Mouse (Mus musculus): ENCODE data around the gene Ptdss2. TPM values are rescaled to one million over a fixed set of nuclear protein-coding genes. Genes with fewer than 3 reads are reported as not detected.

The Ptdss2 gene
- polyA plus RNA-seq, 2 experiments, result 72.8 to 111 TPM

DNA sequence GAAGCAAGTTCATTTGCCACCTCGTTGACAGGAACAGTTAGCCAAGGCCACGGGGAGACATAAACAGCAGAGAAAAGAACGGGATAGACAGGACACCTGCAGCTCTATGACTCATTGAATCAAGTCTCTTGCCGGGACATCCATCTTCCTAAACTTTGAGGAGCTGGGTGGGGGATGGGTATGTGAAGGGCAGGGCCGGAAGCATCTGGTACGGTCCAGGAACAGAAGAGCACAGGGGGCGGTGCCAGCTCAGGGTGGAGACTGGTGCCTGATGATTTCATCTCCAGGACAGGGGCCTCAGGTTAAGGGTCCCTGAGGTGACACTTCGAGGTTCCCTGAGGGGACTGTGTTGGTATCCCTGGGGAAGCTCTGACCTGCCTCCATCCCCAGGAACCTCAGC is 34.3 kb upstream of the Ptdss2 start:
- Histone ChIP-seq H3K4me1 (replicated peaks; ENCODE audit: control insufficient read depth in 2 of 2, insufficient read depth in 2 of 2, low read length in 1 of 2) (peaks cover 7% of the 10 kb centered on the region in 2 experiments; a peak in 3 of 4 replicates), H3K27me3 (ENCODE audit: control insufficient read depth, insufficient read depth, low read length) (peaks cover 25% of the 10 kb centered on the region), H3K9ac (replicated peaks) (no peak overlapping the region), H3K4me2 (ENCODE audit: low read depth) (no peak overlapping the region), H3K36me3 (replicated peaks; ENCODE audit: control insufficient read depth, insufficient read depth, low read depth) (no peaks in the 10 kb centered on the region), H3K4me3 (ENCODE audit: insufficient read depth in 1 of 2, low read depth in 2 of 2, low read length in 2 of 2) (no peak overlapping the region), H3K27ac (no peak overlapping the region), H3K9me3 (ENCODE audit: control insufficient read depth, low read length) (no peaks in the 10 kb centered on the region)
- 16% methylated on average over 8 of the region's 8 CpGs for WGBS (ENCODE audit: insufficient replicate concordance)
- DNase-seq (ENCODE audit: low read depth in 3 of 3, low spot score in 3 of 3) (no peak), ATAC-seq (ENCODE audit: insufficient read depth) (no peak)
- no peak for TF ChIP-seq CTCF (IDR thresholded peaks at IDR 0.05; ENCODE audit: low read depth)
- TF ChIP-seq EP300 (IDR thresholded peaks at IDR 0.05; ENCODE audit: low read depth), result no peak

DNA sequence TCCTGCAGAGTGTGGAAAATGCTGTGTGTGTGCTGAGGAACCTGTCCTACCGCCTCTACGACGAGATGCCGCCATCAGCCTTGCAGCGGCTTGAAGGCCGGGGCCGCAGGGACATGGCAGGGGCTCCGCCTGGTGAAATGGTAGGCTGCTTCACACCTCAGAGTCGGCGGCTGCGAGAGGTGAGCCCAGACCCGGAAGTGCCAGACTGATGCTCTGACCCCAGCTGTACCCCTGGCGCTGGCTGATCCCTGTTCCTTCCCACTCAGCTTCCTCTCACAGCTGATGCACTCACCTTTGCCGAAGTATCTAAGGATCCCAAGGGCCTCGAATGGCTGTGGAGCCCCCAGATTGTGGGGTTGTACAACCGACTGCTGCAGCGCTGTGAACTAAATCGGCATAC is 33.7 kb upstream of the Ptdss2 start:
- H3K4me1 ChIP-seq (replicated peaks; ENCODE audit: control insufficient read depth in 2 of 2, insufficient read depth in 2 of 2, low read length in 1 of 2), result peaks cover 8 to 10% of the 10 kb centered on the region in 2 experiments; a peak in 3 of 4 replicates
- DNase-seq (ENCODE audit: low read depth in 3 of 3, low spot score in 3 of 3) (no peak), ATAC-seq (ENCODE audit: insufficient read depth) (no peak)
- TF ChIP-seq EP300 (IDR thresholded peaks at IDR 0.05; ENCODE audit: low read depth) (no peak), CTCF (IDR thresholded peaks at IDR 0.05; ENCODE audit: low read depth) (no peak)
- H3K36me3 ChIP-seq (replicated peaks; ENCODE audit: control insufficient read depth, insufficient read depth, low read depth), result no peaks in the 10 kb centered on the region
- WGBS (ENCODE audit: insufficient replicate concordance), result 9% methylated on average over 18 of the region's 18 CpGs
- no peak overlapping the region for H3K4me2 ChIP-seq (ENCODE audit: low read depth)
- H3K9ac ChIP-seq (replicated peaks), result no peak overlapping the region
- no peak overlapping the region for H3K4me3 ChIP-seq (ENCODE audit: insufficient read depth in 1 of 2, low read depth in 2 of 2, low read length in 2 of 2)
- H3K27me3 ChIP-seq (ENCODE audit: control insufficient read depth, insufficient read depth, low read length), result peaks cover 25% of the 10 kb centered on the region
- H3K9me3 ChIP-seq (ENCODE audit: control insufficient read depth, low read length), result no peaks in the 10 kb centered on the region
- no peak overlapping the region for H3K27ac ChIP-seq

DNA sequence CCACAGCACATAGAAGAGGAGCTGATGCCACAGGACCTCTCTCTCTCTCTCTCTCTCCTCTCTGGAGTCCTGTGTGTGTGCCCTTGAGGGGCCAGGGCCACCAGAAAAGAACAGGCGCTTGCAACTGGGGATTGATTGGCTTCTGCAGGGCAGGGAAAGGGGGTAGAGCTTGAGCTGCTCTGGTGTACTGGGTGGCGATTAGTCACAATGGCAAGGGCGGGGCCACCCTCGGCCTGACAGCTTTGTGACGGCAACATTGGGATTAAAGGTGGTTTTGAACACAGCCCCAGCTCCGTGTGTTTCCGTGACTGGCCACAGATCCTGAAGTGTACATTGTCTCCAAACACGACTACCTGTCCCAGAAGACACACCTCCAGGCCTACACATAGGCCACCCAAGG is 32.0 kb upstream of the Ptdss2 start:
- H3K9ac ChIP-seq (replicated peaks), result no peak overlapping the region
- H3K27ac ChIP-seq, result no peak overlapping the region
- H3K36me3 ChIP-seq (replicated peaks; ENCODE audit: control insufficient read depth, insufficient read depth, low read depth), result no peaks in the 10 kb centered on the region
- no peak overlapping the region for H3K4me2 ChIP-seq (ENCODE audit: low read depth)
- DNase-seq (ENCODE audit: low read depth in 3 of 3, low spot score in 3 of 3) (no peak), ATAC-seq (ENCODE audit: insufficient read depth) (no peak)
- 60% methylated on average over 8 of the region's 8 CpGs for WGBS (ENCODE audit: insufficient replicate concordance)
- TF ChIP-seq CTCF (IDR thresholded peaks at IDR 0.05; ENCODE audit: low read depth) (no peak), EP300 (IDR thresholded peaks at IDR 0.05; ENCODE audit: low read depth) (no peak)
- H3K4me3 ChIP-seq (ENCODE audit: insufficient read depth in 1 of 2, low read depth in 2 of 2, low read length in 2 of 2), result no peak overlapping the region
- no peaks in the 10 kb centered on the region for H3K9me3 ChIP-seq (ENCODE audit: control insufficient read depth, low read length)
- H3K27me3 ChIP-seq (ENCODE audit: control insufficient read depth, insufficient read depth, low read length), result peaks cover 25% of the 10 kb centered on the region
- peaks cover 8 to 10% of the 10 kb centered on the region in 2 experiments; a peak in 3 of 4 replicates for H3K4me1 ChIP-seq (replicated peaks; ENCODE audit: control insufficient read depth in 2 of 2, insufficient read depth in 2 of 2, low read length in 1 of 2)

- Histone ChIP-seq H3K36me3 (replicated peaks; ENCODE audit: control insufficient read depth, insufficient read depth, low read depth) (no peaks in the 10 kb centered on the region), H3K27ac (no peak overlapping the region), H3K4me1 (replicated peaks; ENCODE audit: control insufficient read depth in 2 of 2, insufficient read depth in 2 of 2, low read length in 1 of 2) (peaks cover 17 to 26% of the 10 kb centered on the region in 2 experiments), H3K4me2 (ENCODE audit: low read depth) (peak overlapping the region; percentile 61), H3K4me3 (ENCODE audit: insufficient read depth in 1 of 2, low read depth in 2 of 2, low read length in 2 of 2) (0 out of 4 replicates have a peak overlapping the region, but pooled peaks of 1 of the 2 experiments have one; percentile 2), H3K27me3 (ENCODE audit: control insufficient read depth, insufficient read depth, low read length) (peaks cover 25% of the 10 kb centered on the region), H3K9me3 (ENCODE audit: control insufficient read depth, low read length) (no peaks in the 10 kb centered on the region), H3K9ac (replicated peaks) (no peak overlapping the region)
- peak; percentile 80 to 88 (median 81) for DNase-seq (ENCODE audit: low read depth in 3 of 3, low spot score in 3 of 3)
- TF ChIP-seq CTCF (IDR thresholded peaks at IDR 0.05; ENCODE audit: low read depth), result peak; percentile 99
- no peak for TF ChIP-seq EP300 (IDR thresholded peaks at IDR 0.05; ENCODE audit: low read depth)
- 15% methylated on average over 37 of the region's 37 CpGs for WGBS (ENCODE audit: insufficient replicate concordance)
- ATAC-seq (ENCODE audit: insufficient read depth), result peak; percentile 88
Measured at GRCm38 (mm10) chr7:141092051-141092735, 30.0 kb upstream of the Ptdss2 start.

DNA sequence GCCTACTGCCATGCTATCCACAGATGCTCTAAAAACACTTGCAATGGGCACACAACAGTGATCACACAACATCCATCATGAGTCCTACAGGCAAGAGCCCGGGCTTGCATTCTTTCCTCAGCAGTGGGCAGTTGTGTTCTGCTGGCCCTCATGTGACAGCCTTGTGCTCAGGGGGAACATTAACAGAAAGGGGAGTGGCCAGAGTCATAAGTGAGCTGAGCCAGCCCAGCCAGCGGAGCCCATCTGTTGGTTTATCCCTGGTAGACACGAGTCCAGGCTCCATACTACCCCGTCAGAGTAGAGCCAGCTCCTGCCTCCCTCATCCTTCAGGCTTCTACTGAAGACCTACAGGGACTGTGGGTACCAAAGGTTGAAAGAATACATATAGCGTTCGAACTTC is 28.2 kb upstream of the Ptdss2 start:
- Histone ChIP-seq H3K4me3 (ENCODE audit: insufficient read depth in 1 of 2, low read depth in 2 of 2, low read length in 2 of 2) (no peak overlapping the region), H3K36me3 (replicated peaks; ENCODE audit: control insufficient read depth, insufficient read depth, low read depth) (no peaks in the 10 kb centered on the region), H3K9me3 (ENCODE audit: control insufficient read depth, low read length) (no peaks in the 10 kb centered on the region), H3K27me3 (ENCODE audit: control insufficient read depth, insufficient read depth, low read length) (peaks cover 9% of the 10 kb centered on the region), H3K4me1 (replicated peaks; ENCODE audit: control insufficient read depth in 2 of 2, insufficient read depth in 2 of 2, low read length in 1 of 2) (peaks cover 18 to 27% of the 10 kb centered on the region in 2 experiments), H3K4me2 (ENCODE audit: low read depth) (peak overlapping the region; percentile 28), H3K9ac (replicated peaks) (no peak overlapping the region), H3K27ac (no peak overlapping the region)
- ATAC-seq (ENCODE audit: insufficient read depth), result no peak
- DNase-seq (ENCODE audit: low read depth in 3 of 3, low spot score in 3 of 3), result peak in 2 of 3 experiments; percentile 24 to 31
- 68% methylated on average over 6 of the region's 6 CpGs for WGBS (ENCODE audit: insufficient replicate concordance)
- no peak for TF ChIP-seq CTCF (IDR thresholded peaks at IDR 0.05; ENCODE audit: low read depth)
- no peak for TF ChIP-seq EP300 (IDR thresholded peaks at IDR 0.05; ENCODE audit: low read depth)
